Mouse (Mus musculus) ES-Bruce4 (cell line): ENCODE measurements at regions not wholly inside any gene's neighbourhood (a gene's known extent, or its start where the extent isn't known, plus 50 kb on each side); places are given as distances from the start of the nearest gene placed in this dataset.

Experiments used
- H3K27ac ChIP-seq: 2 replicates; pipeline ENCODE4 v1.5.1; 2012; ENCODE audit warnings: low read length, inconsistent platforms; ENCODE audit not compliant: insufficient read depth
- H3K27me3 ChIP-seq: 2 replicates; pipeline ENCODE4 v1.6.1; 2012; ENCODE audit warnings: mild to moderate bottlenecking, low read length, inconsistent platforms; ENCODE audit not compliant: control insufficient read depth, poor library complexity, insufficient read depth, severe bottlenecking
- H3K36me3 ChIP-seq: 2 replicates; pipeline ENCODE4 v1.6.1; 2012; ENCODE audit warnings: inconsistent platforms, mild to moderate bottlenecking, low read length, moderate library complexity; ENCODE audit not compliant: control insufficient read depth, poor library complexity, insufficient read depth, severe bottlenecking
- H3K4me1 ChIP-seq: one replicate; pipeline ENCODE4 v1.8.1; 2011; ENCODE audit warnings: low read length; ENCODE audit not compliant: control insufficient read depth, insufficient read depth
- H3K4me3 ChIP-seq: 2 replicates; pipeline ENCODE4 v1.5.1; 2011; ENCODE audit warnings: low read depth, mild to moderate bottlenecking, low read length
- H3K9ac ChIP-seq: 2 replicates; pipeline ENCODE4 v1.6.1; 2012; ENCODE audit warnings: low read depth, mild to moderate bottlenecking, inconsistent platforms; ENCODE audit not compliant: poor library complexity, severe bottlenecking
- H3K9me3 ChIP-seq: replicated peaks from 2 replicates; pipeline ENCODE4 v1.6.1; 2012; ENCODE audit warnings: mild to moderate bottlenecking, low read length, inconsistent platforms; ENCODE audit not compliant: control insufficient read depth, poor library complexity, insufficient read depth, severe bottlenecking
- CTCF ChIP-seq: IDR thresholded peaks from one replicate; pipeline ENCODE4 v1.8.1; 2011; ENCODE audit warnings: low read depth, low read length
- EP300 ChIP-seq: IDR thresholded peaks from 2 replicates; pipeline ENCODE4 v1.6.1; 2011; ENCODE audit warnings: low read depth, low read length; ENCODE audit not compliant: insufficient read depth
- POLR2A ChIP-seq: IDR thresholded peaks from one replicate; pipeline ENCODE4 v1.8.1; 2011; ENCODE audit warnings: low read length; ENCODE audit not compliant: insufficient read depth

GRCm38 (mm10) chr1:157756977-157757376, 250.4 kb downstream of the Sec16b start:
- H3K9ac ChIP-seq: no peak overlapping the region
- no peaks in the 10 kb centered on the region for H3K9me3 ChIP-seq
- no peaks in the 10 kb centered on the region for H3K36me3 ChIP-seq
- no peaks in the 10 kb centered on the region for H3K4me1 ChIP-seq
- no peak for TF ChIP-seq CTCF
- no peak for TF ChIP-seq POLR2A
- no peak for TF ChIP-seq EP300
- no peak overlapping the region for H3K27ac ChIP-seq
- H3K27me3 ChIP-seq: no peaks in the 10 kb centered on the region
- H3K4me3 ChIP-seq: no peak overlapping the region

GRCm38 (mm10) chr1:157758337-157758736, 251.8 kb downstream of the Sec16b start:
- TF ChIP-seq POLR2A (no peak), CTCF (peak; percentile 7), EP300 (no peak)
- H3K36me3 ChIP-seq: no peaks in the 10 kb centered on the region
- H3K9me3 ChIP-seq: no peaks in the 10 kb centered on the region
- H3K4me1 ChIP-seq: no peaks in the 10 kb centered on the region
- H3K4me3 ChIP-seq: no peak overlapping the region
- H3K27me3 ChIP-seq: no peaks in the 10 kb centered on the region
- no peak overlapping the region for H3K9ac ChIP-seq
- H3K27ac ChIP-seq: no peak overlapping the region

GRCm38 (mm10) chr1:157768201-157768600, 261.7 kb downstream of the Sec16b start:
- H3K4me1 ChIP-seq: no peaks in the 10 kb centered on the region
- H3K36me3 ChIP-seq: no peaks in the 10 kb centered on the region
- no peak for TF ChIP-seq POLR2A
- no peak for TF ChIP-seq CTCF
- TF ChIP-seq EP300: no peak
- no peak overlapping the region for H3K4me3 ChIP-seq
- no peak overlapping the region for H3K27ac ChIP-seq
- no peaks in the 10 kb centered on the region for H3K9me3 ChIP-seq
- H3K27me3 ChIP-seq: no peaks in the 10 kb centered on the region
- H3K9ac ChIP-seq: no peak overlapping the region

- H3K27ac ChIP-seq: no peak overlapping the region
- no peak overlapping the region for H3K9ac ChIP-seq
- TF ChIP-seq POLR2A (no peak), CTCF (no peak), EP300 (no peak)
These were observed 291.2 kb downstream of the Sec16b start for GRCm38 (mm10) chr1:157797711-157798110.

GRCm38 (mm10) chr1:157798561-157799553, 292.3 kb downstream of the Sec16b start:
- no peak overlapping the region for H3K9ac ChIP-seq
- no peak overlapping the region for H3K4me3 ChIP-seq
- H3K27me3 ChIP-seq: no peaks in the 10 kb centered on the region; the same call in 1 of the 2 replicates
- H3K9me3 ChIP-seq: no peaks in the 10 kb centered on the region
- H3K36me3 ChIP-seq: no peaks in the 10 kb centered on the region
- no peak overlapping the region for H3K27ac ChIP-seq
- TF ChIP-seq CTCF: no peak
- no peak for TF ChIP-seq POLR2A
- TF ChIP-seq EP300: no peak
- H3K4me1 ChIP-seq: no peaks in the 10 kb centered on the region

More at GRCm38 (mm10) chr1:157797711-157798110, 291.2 kb downstream of the Sec16b start:
- no peaks in the 10 kb centered on the region for H3K36me3 ChIP-seq
- no peaks in the 10 kb centered on the region for H3K9me3 ChIP-seq
- H3K4me1 ChIP-seq: no peaks in the 10 kb centered on the region
- H3K27me3 ChIP-seq: no peaks in the 10 kb centered on the region; the same call in 1 of the 2 replicates
- H3K4me3 ChIP-seq: no peak overlapping the region

GRCm38 (mm10) chr1:157801151-157801550, 294.6 kb downstream of the Sec16b start:
- TF ChIP-seq POLR2A (no peak), CTCF (no peak), EP300 (no peak)
- no peak overlapping the region for H3K4me3 ChIP-seq
- H3K4me1 ChIP-seq: no peaks in the 10 kb centered on the region
- no peaks in the 10 kb centered on the region for H3K9me3 ChIP-seq
- H3K27me3 ChIP-seq: no peaks in the 10 kb centered on the region; the same call in 1 of the 2 replicates
- H3K9ac ChIP-seq: no peak overlapping the region
- no peaks in the 10 kb centered on the region for H3K36me3 ChIP-seq
- H3K27ac ChIP-seq: no peak overlapping the region
